In genomic region chr19:23467011-23467410, GRCm38 (mm10) we compare ENCODE assay signal across 10 mouse cellular contexts. TPM values are rescaled to one million over a fixed set of nuclear protein-coding genes. Genes with fewer than 3 reads are reported as not detected.
"Had no signal": no experiment of that assay in that cellular context is flagged by ENCODE, and none has a peak within 500 bp of the region (broad histone marks: within the 10 kb centered on the region; RNA-seq: fewer than 3 reads in every experiment).

No protein-coding gene starts in this region.

- ATAC-seq: inflammation-experienced regulatory T-cells, adult 6 months; intestine, postnatal 0 days; liver, embryonic 12.5 days; midbrain, embryonic 13.5 days had no signal

- DNase-seq: kidney, adult 9 months; kidney, postnatal 4 days; lung, postnatal 4 days; thymus, adult 2 months; thymus, postnatal 25 days had no signal

RNA-seq across cellular contexts. Expression of gene Mamdc2, which starts 18.8 kb away (rescaled TPM):
- total RNA-seq: neutrophil, adult 5-6 weeks had no signal
